Mouse (Mus musculus) embryonic facial prominence, embryonic 10.5 days (tissue): ENCODE data around the gene Hal. TPM values are rescaled to one million over a fixed set of nuclear protein-coding genes. Genes with fewer than 3 reads are reported as not detected.
"Not testable (repeated sequence)": the region's sequence is repeated elsewhere in the genome, so short reads cannot be mapped to it uniquely, and the experiment has no call there.

Experiments
- DNase-seq: peaks from one replicate; pipeline ENCODE4 v3.0.0-alpha.2; 2017; ENCODE audit warnings: low spot score
- H3K27ac ChIP-seq: fragments of 300-500 bp; sonication (generic); replicated peaks from 2 replicates; pipeline ENCODE4 v1.5.1; 2016; ENCODE audit warnings: mild to moderate bottlenecking
- H3K27me3 ChIP-seq: fragments of 300-500 bp; sonication (generic); replicated peaks from 2 replicates; pipeline ENCODE4 v1.6.1; 2016; ENCODE audit warnings: low read depth, mild to moderate bottlenecking; ENCODE audit not compliant: poor library complexity, severe bottlenecking
- H3K36me3 ChIP-seq: fragments of 300-500 bp; sonication (generic); replicated peaks from 2 replicates; pipeline ENCODE4 v1.6.1; 2016; ENCODE audit warnings: mild to moderate bottlenecking, moderate library complexity
- H3K4me1 ChIP-seq: fragments of 300-500 bp; sonication (generic); 2 replicates; pipeline ENCODE4 v1.6.1; 2016
- H3K4me3 ChIP-seq: fragments of 300-500 bp; sonication (generic); 2 replicates; pipeline ENCODE4 v1.5.1; 2016; ENCODE audit warnings: mild to moderate bottlenecking, moderate library complexity
- H3K9me3 ChIP-seq: fragments of 300-500 bp; sonication (generic); 2 replicates; pipeline ENCODE4 v1.6.1; 2016; ENCODE audit warnings: mild to moderate bottlenecking
- WGBS: fragments of 180-500 bp; shearing (Covaris S2); methylation state at CpG from one replicate; pipeline ENCODE4 v1.1.7; 2016; 5-methylcytosine and 5-hydroxymethylcytosine counted together
- polyA plus RNA-seq: library from polyadenylated mRNA; unstranded; fragments of >200 nt; fragmentation: Nextera tagmentation; extraction: Ambion mirVana; gene quantifications from 2 replicates; pipeline ENCODE4 v1.2.1, GENCODE M21; 2016

Hal gene
- polyA plus RNA-seq, 1 experiment from 2014 or later: 0.34 TPM

DNA sequence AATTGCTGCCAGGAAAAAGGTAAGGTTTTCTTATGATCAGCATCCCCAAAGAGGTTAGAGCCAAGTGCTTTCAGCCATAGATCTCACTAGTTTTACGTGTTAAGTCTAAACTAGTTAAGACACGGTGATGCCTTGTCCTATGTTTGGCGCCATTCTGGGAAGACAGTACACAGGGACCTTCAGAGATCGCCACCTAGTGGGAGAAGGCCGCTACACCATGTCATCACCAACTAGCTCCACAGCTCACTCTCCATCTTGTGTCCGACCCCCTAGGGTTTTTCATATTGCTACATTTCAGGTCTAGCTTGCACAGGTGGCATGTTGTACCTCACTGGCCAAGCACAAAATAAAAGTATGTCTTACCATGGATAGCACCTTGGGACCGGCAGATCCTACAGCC is 60.4 kb downstream of the Hal start:
- DNase-seq: peak; percentile 83
- Histone ChIP-seq H3K27me3 (no peaks in the 10 kb centered on the region), H3K27ac (0 out of 2 replicates have a peak overlapping the region, but pooled peaks have one; percentile 26), H3K4me1 (no peaks in the 10 kb centered on the region), H3K9me3 (no peaks in the 10 kb centered on the region), H3K4me3 (no peak overlapping the region), H3K36me3 (no peaks in the 10 kb centered on the region)
- 15% methylated on average over 7 of the region's 7 CpGs for WGBS

DNA sequence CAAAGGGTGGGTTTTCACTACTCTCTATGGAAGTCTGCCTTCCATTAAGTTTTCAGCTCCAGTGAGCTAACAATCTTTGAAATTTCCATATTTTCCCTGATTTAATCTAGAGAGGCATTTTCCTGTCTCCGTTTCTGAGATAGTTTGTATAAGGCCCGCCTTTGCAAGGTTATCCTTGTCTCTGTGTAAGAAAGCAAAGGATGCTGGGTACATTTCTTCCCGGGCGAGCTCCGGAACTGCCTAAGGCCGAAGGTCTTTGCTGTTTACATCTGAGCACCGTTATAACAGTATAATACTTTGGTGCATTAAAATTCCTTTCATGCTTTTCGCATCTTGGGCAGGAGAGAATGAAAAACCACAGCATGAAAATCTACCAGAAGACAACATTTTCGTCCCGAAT is 61.3 kb downstream of the Hal start:
- Histone ChIP-seq H3K36me3 (no peaks in the 10 kb centered on the region), H3K9me3 (no peaks in the 10 kb centered on the region), H3K27me3 (no peaks in the 10 kb centered on the region), H3K27ac (no peak overlapping the region), H3K4me1 (no peaks in the 10 kb centered on the region), H3K4me3 (no peak overlapping the region)
- WGBS: 82% methylated on average over 10 of the region's 10 CpGs
- DNase-seq: no peak

DNA sequence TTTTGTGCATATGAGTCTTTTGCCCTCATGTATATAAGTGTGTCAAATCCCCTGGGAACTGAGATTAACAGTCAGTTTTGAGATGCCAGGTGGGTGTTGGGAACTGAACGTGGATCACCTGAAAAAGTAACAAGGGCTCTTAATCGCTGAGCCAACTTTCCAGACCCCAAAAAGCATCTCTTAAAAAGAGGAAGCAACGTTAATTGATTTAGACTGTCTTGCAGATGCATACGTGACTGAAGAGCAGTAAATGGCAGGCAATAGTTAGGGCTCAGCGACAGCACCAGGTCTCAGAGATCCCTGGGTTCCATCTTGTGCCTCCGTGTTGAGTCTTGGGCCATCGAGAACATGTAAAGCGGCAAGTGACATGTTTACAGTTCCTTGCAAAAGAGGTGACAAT is 64.0 kb downstream of the Hal start:
- Histone ChIP-seq H3K4me3 (no peak overlapping the region), H3K9me3 (no peaks in the 10 kb centered on the region), H3K27ac (no peak overlapping the region), H3K4me1 (no peaks in the 10 kb centered on the region), H3K27me3 (no peaks in the 10 kb centered on the region), H3K36me3 (no peaks in the 10 kb centered on the region)
- DNase-seq: no peak
- 84% methylated on average over 8 of the region's 8 CpGs for WGBS

DNA sequence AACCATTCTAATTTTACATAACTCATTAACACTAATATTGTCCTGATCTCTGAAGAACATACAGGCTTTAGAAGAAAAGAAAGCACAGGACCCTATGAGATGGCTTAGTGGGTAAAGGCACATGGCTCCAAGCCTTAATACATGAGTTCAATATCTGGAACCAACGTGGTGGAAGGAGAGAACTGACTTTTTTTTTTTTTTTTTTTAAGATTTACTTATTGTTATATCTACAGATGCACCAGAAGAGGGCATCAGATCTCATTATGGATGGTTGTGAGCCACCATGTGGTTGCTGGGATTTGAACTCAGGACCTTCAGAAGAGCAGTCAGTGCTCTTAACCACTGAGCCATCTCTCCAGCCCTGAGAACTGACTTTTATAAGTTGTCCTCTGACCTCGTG is 69.4 kb downstream of the Hal start:
- H3K27ac ChIP-seq, DNase-seq, H3K9me3 ChIP-seq, H3K27me3 ChIP-seq, H3K4me1 ChIP-seq, H3K36me3 ChIP-seq, H3K4me3 ChIP-seq: not testable (repeated sequence)
- whole genome bisulfite sequencing: 73% methylated on average over 2 of the region's 2 CpGs

DNA sequence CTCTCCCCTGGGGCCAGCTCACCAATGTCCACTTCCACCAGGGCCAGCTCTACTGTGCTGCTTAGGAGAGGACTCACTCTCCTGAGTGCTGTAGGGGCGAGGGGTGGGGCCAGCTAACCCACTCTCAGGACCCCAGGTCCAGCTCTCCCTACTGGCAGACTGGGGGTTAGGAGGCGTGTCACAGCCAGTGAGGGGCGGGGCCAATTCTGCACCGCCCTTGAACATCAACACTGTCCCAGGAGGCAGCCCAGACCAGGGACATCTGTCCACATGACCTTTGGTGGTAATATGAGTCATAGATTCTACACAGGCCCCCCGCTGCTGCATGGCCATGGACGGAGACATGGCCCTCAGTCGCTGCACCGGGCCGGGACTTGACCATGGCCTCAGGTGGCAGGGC is 71.2 kb downstream of the Hal start:
- H3K4me3 ChIP-seq: no peak overlapping the region
- WGBS: 45% methylated on average over 9 of the region's 9 CpGs
- no peaks in the 10 kb centered on the region for H3K36me3 ChIP-seq
- H3K27me3 ChIP-seq: no peaks in the 10 kb centered on the region
- no peaks in the 10 kb centered on the region for H3K9me3 ChIP-seq
- no peak overlapping the region for H3K27ac ChIP-seq
- peaks cover 8% of the 10 kb centered on the region for H3K4me1 ChIP-seq
- DNase-seq: no peak

DNA sequence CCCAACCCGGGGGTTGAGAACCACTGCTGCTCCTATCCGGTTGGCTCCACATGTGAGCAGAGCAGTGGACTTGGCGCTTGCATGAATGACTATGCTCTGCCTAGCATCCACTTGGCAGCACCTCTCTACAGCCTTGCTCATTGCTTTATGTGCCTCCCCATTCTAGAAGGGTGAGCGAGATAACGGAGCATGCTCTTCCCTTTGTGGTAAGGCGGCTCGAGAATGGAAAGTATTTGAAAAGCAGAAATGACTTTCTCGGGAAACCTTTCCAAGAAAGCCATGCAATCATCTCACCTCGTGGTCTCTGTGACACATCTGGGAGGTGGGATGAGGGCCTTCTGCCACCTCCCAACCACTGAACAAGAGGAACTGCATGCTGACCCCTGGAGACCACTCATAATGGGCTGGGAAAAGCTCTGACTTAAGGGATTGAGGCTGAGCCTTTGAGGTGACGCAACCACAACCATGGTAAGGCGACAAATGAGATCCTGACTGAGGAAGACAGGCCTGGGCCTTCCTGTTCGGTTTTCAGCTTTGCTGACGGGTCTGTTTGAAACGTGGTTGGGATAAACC is 76.0 kb downstream of the Hal start:
- H3K27ac ChIP-seq: no peak overlapping the region
- H3K4me3 ChIP-seq: no peak overlapping the region
- H3K9me3 ChIP-seq: no peaks in the 10 kb centered on the region
- no peak for DNase-seq
- 88% methylated on average over 14 of the region's 14 CpGs for WGBS
- H3K27me3 ChIP-seq: no peaks in the 10 kb centered on the region
- no peaks in the 10 kb centered on the region for H3K36me3 ChIP-seq
- H3K4me1 ChIP-seq: peaks cover 5% of the 10 kb centered on the region

DNA sequence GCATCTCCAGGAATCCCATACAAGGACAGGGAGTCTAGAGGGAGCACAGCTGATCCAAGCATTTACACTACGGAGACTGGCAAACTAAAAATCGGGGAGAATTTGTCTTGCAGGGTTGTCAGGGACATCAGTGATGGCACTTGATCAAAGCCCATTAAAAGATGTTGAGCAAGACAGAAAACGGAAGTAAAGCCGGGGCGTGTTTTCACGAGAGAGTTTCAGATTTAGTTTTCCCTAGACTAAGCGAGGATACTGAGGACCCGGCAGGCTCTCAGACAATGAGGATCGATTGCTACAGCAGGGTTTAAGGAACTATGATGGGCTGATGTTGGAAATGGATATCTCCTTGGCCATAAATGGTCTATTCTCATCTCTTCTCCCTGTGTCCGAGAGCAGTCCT is 78.5 kb downstream of the Hal start:
- no peak overlapping the region for H3K4me3 ChIP-seq
- no peaks in the 10 kb centered on the region for H3K27me3 ChIP-seq
- DNase-seq: no peak
- no peak overlapping the region for H3K27ac ChIP-seq
- 90% methylated on average over 10 of the region's 10 CpGs for WGBS
- no peaks in the 10 kb centered on the region for H3K36me3 ChIP-seq
- H3K4me1 ChIP-seq: no peaks in the 10 kb centered on the region
- no peaks in the 10 kb centered on the region for H3K9me3 ChIP-seq

GRCm38 (mm10) chr10:93567841-93568566 is 79.4 kb downstream of the Hal start:
- no peaks in the 10 kb centered on the region for H3K9me3 ChIP-seq
- H3K27me3 ChIP-seq: no peaks in the 10 kb centered on the region
- no peaks in the 10 kb centered on the region for H3K4me1 ChIP-seq
- H3K4me3 ChIP-seq: no peak overlapping the region
- 86% methylated on average over 11 of the region's 11 CpGs for WGBS
- no peak overlapping the region for H3K27ac ChIP-seq
- H3K36me3 ChIP-seq: no peaks in the 10 kb centered on the region
- no peak for DNase-seq

GRCm38 (mm10) chr10:93568671-93569070 is 80.1 kb downstream of the Hal start:
- Histone ChIP-seq H3K36me3 (no peaks in the 10 kb centered on the region), H3K27ac (no peak overlapping the region), H3K4me1 (no peaks in the 10 kb centered on the region), H3K27me3 (no peaks in the 10 kb centered on the region), H3K4me3 (no peak overlapping the region), H3K9me3 (no peaks in the 10 kb centered on the region)
- WGBS: 85% methylated on average over 6 of the region's 6 CpGs
- DNase-seq: no peak

Other genes with a start within 250 kb of the Hal start
- gene Elk3, start 177.6 kb upstream of the Hal start, polyA plus RNA-seq: 25.3 and 30.6 TPM in 2 replicates
- gene Lta4h, start 35.4 kb upstream of the Hal start, polyA plus RNA-seq: 152 and 155 TPM in 2 replicates
- 0.11 and 0.18 TPM in 2 replicates for gene Amdhd1, start 51.3 kb downstream of the Hal start, polyA plus RNA-seq
- gene Ccdc38, start 51.9 kb downstream of the Hal start, polyA plus RNA-seq: 0.34 and 0.44 TPM in 2 replicates
- gene Snrpf, start 100.9 kb downstream of the Hal start, polyA plus RNA-seq: 189 TPM in 2 replicates
- 0.41 and 0.87 TPM in 2 replicates for gene Ntn4, start 151.9 kb downstream of the Hal start, polyA plus RNA-seq